Mouse (Mus musculus) adrenal gland, postnatal 14 days (tissue): Measurements from ENCODE around the gene Dgkg. TPM values are rescaled to one million over a fixed set of nuclear protein-coding genes. Genes with fewer than 3 reads are reported as not detected.

Source experiments
- DNase-seq: peaks from one replicate; pipeline ENCODE4 v3.0.0; 2021; ENCODE audit warnings: mixed read lengths
- total RNA-seq: library from RNA; stranded (reverse); gene quantifications from 2 replicates; pipeline ENCODE4 v1.2.3, GENCODE M21; 2021

Gene Dgkg
- total RNA-seq, 1 experiment from 2014 or later: 3.1 TPM

GRCm38 (mm10) chr16:22545799-22546198 is 111.2 kb downstream of the Dgkg start:
- no peak for DNase-seq

- peak; percentile 57 for DNase-seq
Observed at GRCm38 (mm10) chr16:22545016-22545561, 111.9 kb downstream of the Dgkg start.

GRCm38 (mm10) chr16:22542691-22543141 is 114.3 kb downstream of the Dgkg start:
- no peak for DNase-seq

- DNase-seq: no peak
Observed at GRCm38 (mm10) chr16:22539275-22539674, 117.7 kb downstream of the Dgkg start.

- DNase-seq: no peak
Observed at GRCm38 (mm10) chr16:22536581-22537160, 120.3 kb downstream of the Dgkg start.

GRCm38 (mm10) chr16:22533087-22533486 is 123.9 kb downstream of the Dgkg start:
- DNase-seq: no peak

GRCm38 (mm10) chr16:22531834-22532233 is 125.2 kb downstream of the Dgkg start:
- peak; percentile 59 for DNase-seq

- no peak for DNase-seq
Observed at GRCm38 (mm10) chr16:22531041-22531440, 126.0 kb downstream of the Dgkg start.

- no peak for DNase-seq
Observed at GRCm38 (mm10) chr16:22527499-22527939, 129.5 kb downstream of the Dgkg start.

- no peak for DNase-seq
Observed at GRCm38 (mm10) chr16:22526386-22526785, 130.6 kb downstream of the Dgkg start.

GRCm38 (mm10) chr16:22517431-22518384 is 139.3 kb downstream of the Dgkg start:
- DNase-seq: peak; percentile 90

- no peak for DNase-seq
Observed at GRCm38 (mm10) chr16:22515476-22515875, 141.5 kb downstream of the Dgkg start.

GRCm38 (mm10) chr16:22510861-22511637 is 146.0 kb downstream of the Dgkg start:
- DNase-seq: no peak

- no peak for DNase-seq
Observed at GRCm38 (mm10) chr16:22508936-22509563, 148.0 kb downstream of the Dgkg start.

GRCm38 (mm10) chr16:22505656-22506055 is 151.4 kb downstream of the Dgkg start:
- DNase-seq: no peak

- peak; percentile 63 for DNase-seq
Observed at GRCm38 (mm10) chr16:22504851-22505250, 152.2 kb downstream of the Dgkg start.

- DNase-seq: peak; percentile 19
Observed at GRCm38 (mm10) chr16:22504049-22504448, 153.0 kb downstream of the Dgkg start.

GRCm38 (mm10) chr16:22503467-22503866 is 153.6 kb downstream of the Dgkg start:
- DNase-seq: no peak

GRCm38 (mm10) chr16:22501855-22502254 is 155.2 kb downstream of the Dgkg start:
- no peak for DNase-seq

- no peak for DNase-seq
Observed at GRCm38 (mm10) chr16:22500561-22500960, 156.5 kb downstream of the Dgkg start.

GRCm38 (mm10) chr16:22499951-22500350 is 157.1 kb downstream of the Dgkg start:
- DNase-seq: peak; percentile 50

GRCm38 (mm10) chr16:22499447-22499846 is 157.6 kb downstream of the Dgkg start:
- no peak for DNase-seq
